Mouse (Mus musculus): ENCODE data around the gene Trpv1.

DNA sequence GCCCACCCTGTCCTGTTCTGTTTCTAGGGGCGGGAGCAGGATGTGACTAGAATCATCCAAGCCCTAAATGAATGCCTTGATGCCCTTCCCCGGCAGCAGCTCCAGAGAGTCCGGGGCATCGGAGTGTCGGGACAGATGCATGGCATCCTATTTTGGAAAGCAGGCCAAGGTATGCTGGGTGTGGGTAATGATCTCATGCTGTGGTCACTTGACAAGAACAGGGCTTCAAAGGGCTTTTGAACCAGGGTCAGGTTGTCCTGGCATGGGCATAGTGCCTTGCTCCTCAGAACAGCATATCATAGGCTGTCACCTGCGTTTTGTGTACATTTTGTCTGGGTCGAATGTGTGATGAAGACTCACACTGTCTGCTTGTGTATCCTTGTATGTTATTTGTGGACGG, 30.2 kb upstream of the Trpv1 start:
- TF ChIP-seq POLR2A (IDR thresholded peaks at IDR 0.05; ENCODE audit: low read depth, low read length) (no peak), CTCF (IDR thresholded peaks at IDR 0.05; ENCODE audit: borderline replicate concordance, insufficient read depth, low read length) (no peak)

Data from embryonic fibroblast, embryonic 13.5 days (primary cell).